Comparison of ENCODE assay signal across 10 mouse cellular contexts in genomic region chr5:118297338-118297746, GRCm38 (mm10). TPM values are rescaled to one million over a fixed set of nuclear protein-coding genes. Genes with fewer than 3 reads are reported as not detected.
DNase-seq lines count a peak whose midpoint lies in the region; ATAC-seq and TF ChIP-seq lines count a peak whose summit lies in the region.
"Had no signal": no experiment of that assay in that cellular context is flagged by ENCODE, and none has a peak within 500 bp of the region (broad histone marks: within the 10 kb centered on the region; RNA-seq: fewer than 3 reads in every experiment).

No protein-coding gene starts in this region.

- no peaks in the 10 kb centered on the region for H3K27me3 ChIP-seq in forebrain, embryonic 13.5 days
- no peaks in the 10 kb centered on the region for H3K27me3 ChIP-seq in forebrain, postnatal 0 days (ENCODE audit: insufficient read depth, low read length)
- no peaks in the 10 kb centered on the region for H3K27me3 ChIP-seq in limb, embryonic 13.5 days
- H3K27me3 ChIP-seq: lung, embryonic 15.5 days had no signal

- H3K4me2 ChIP-seq in forebrain, embryonic 13.5 days = no peak overlapping the region
- no peak overlapping the region for H3K4me2 ChIP-seq in forebrain, postnatal 0 days (ENCODE audit: low read depth)
- H3K4me2 ChIP-seq in limb, embryonic 13.5 days (replicated peaks) = no peak overlapping the region
- H3K4me2 ChIP-seq: lung, embryonic 15.5 days had no signal

- no peaks in the 10 kb centered on the region for H3K36me3 ChIP-seq in forebrain, embryonic 13.5 days (ENCODE audit: poor library complexity, severe bottlenecking)
- H3K36me3 ChIP-seq in forebrain, postnatal 0 days (ENCODE audit: insufficient read depth) = no peaks in the 10 kb centered on the region
- H3K36me3 ChIP-seq in limb, embryonic 13.5 days = no peaks in the 10 kb centered on the region
- H3K36me3 ChIP-seq: lung, embryonic 15.5 days had no signal

- H3K4me3 ChIP-seq in forebrain, embryonic 13.5 days = no peak overlapping the region
- no peak overlapping the region for H3K4me3 ChIP-seq in forebrain, postnatal 0 days (ENCODE audit: low read depth, low read length)
- H3K4me3 ChIP-seq in limb, embryonic 13.5 days = no peak overlapping the region
- H3K4me3 ChIP-seq in lung, adult 2 months (replicated peaks; ENCODE audit: extremely low read depth, low read depth, low read length) = no peak overlapping the region
- H3K4me3 ChIP-seq: lung, embryonic 15.5 days had no signal

- H3K9me3 ChIP-seq in forebrain, embryonic 13.5 days (replicated peaks) = no peaks in the 10 kb centered on the region
- H3K9me3 ChIP-seq in forebrain, postnatal 0 days (ENCODE audit: low read length) = no peaks in the 10 kb centered on the region
- H3K9me3 ChIP-seq in limb, embryonic 13.5 days = no peaks in the 10 kb centered on the region
- H3K9me3 ChIP-seq: lung, embryonic 15.5 days had no signal

- 0 out of 2 replicates have a peak overlapping the region, but pooled peaks have one; percentile 22 for H3K9ac ChIP-seq in forebrain, embryonic 13.5 days
- no peak overlapping the region for H3K9ac ChIP-seq in forebrain, postnatal 0 days
- H3K9ac ChIP-seq in limb, embryonic 13.5 days = no peak overlapping the region
- H3K9ac ChIP-seq: lung, embryonic 15.5 days had no signal

- no peak for DNase-seq in forebrain, postnatal 0 days
- peak; percentile 28 for DNase-seq in ovary, postnatal 36 days (ENCODE audit: low spot score)
- DNase-seq in ovary, postnatal 10 days (ENCODE audit: low spot score) = no peak
- peak; percentile 52 for DNase-seq in testis, postnatal 14 days (ENCODE audit: low spot score)
- no peak for DNase-seq in lung, adult 2 months
- DNase-seq in layer of hippocampus, postnatal 36 days = no peak
- DNase-seq: cerebellum, adult 9-11 months had no signal

- no peak for TF ChIP-seq POLR2A in lung, adult 2 months (IDR thresholded peaks at IDR 0.05; ENCODE audit: borderline replicate concordance, extremely low read depth, low read depth, low read length)

- no peak for TF ChIP-seq CTCF in forebrain, postnatal 0 days (IDR thresholded peaks at IDR 0.05; ENCODE audit: low read depth)
- no peak for TF ChIP-seq CTCF in lung, adult 2 months (IDR thresholded peaks at IDR 0.05; ENCODE audit: insufficient read depth, low read length)

- peaks cover 50% of the 10 kb centered on the region for H3K4me1 ChIP-seq in forebrain, embryonic 13.5 days
- 0 out of 2 replicates have a peak, but pooled peaks cover 9% of the 10 kb centered on the region for H3K4me1 ChIP-seq in forebrain, postnatal 0 days (ENCODE audit: insufficient read depth)
- peaks cover 66% of the 10 kb centered on the region for H3K4me1 ChIP-seq in limb, embryonic 13.5 days
- peaks cover 9% of the 10 kb centered on the region; the same call in 1 of the 2 replicates for H3K4me1 ChIP-seq in lung, adult 2 months (ENCODE audit: control insufficient read depth, insufficient read depth, low read length)

- WGBS in forebrain, embryonic 13.5 days = 27% methylated on average over 12 of the region's 12 CpGs
- WGBS in forebrain, postnatal 0 days = 28% methylated on average over 12 of the region's 12 CpGs
- WGBS in limb, embryonic 13.5 days = 22% methylated on average over 12 of the region's 12 CpGs
- WGBS in lung, adult 2 months = 68% methylated on average over 12 of the region's 12 CpGs

- no peak for ATAC-seq in forebrain, embryonic 13.5 days
- ATAC-seq in forebrain, postnatal 0 days = no peak; the same call in 1 of the 2 replicates
- ATAC-seq in limb, embryonic 13.5 days (ENCODE audit: low FRiP score, low read depth) = no peak

- peak overlapping the region; percentile 2; the same call in 1 of the 2 replicates for H3K27ac ChIP-seq in forebrain, embryonic 13.5 days
- H3K27ac ChIP-seq in forebrain, postnatal 0 days (ENCODE audit: low read depth, low read length) = no peak overlapping the region
- peak overlapping the region; percentile 67 for H3K27ac ChIP-seq in limb, embryonic 13.5 days
- H3K27ac ChIP-seq: lung, embryonic 15.5 days had no signal

RNA-seq across cellular contexts. Expression of gene 2410131K14Rik, which starts 52.3 kb away (rescaled TPM):
- 14.0 and 15.5 TPM in 2 replicates for polyA plus RNA-seq in forebrain, embryonic 13.5 days (2015; fragmentation: Nextera tagmentation; extraction: Ambion mirVana)
- total RNA-seq in forebrain, postnatal 0 days (2014; rRNA removed) = 22.4 and 31.2 TPM in 2 replicates
- 15.5 and 19.1 TPM in 2 replicates for polyA plus RNA-seq in forebrain, postnatal 0 days (2015; fragmentation: Nextera tagmentation; extraction: Ambion mirVana)
- 12.9 TPM in 2 replicates for polyA plus RNA-seq in limb, embryonic 13.5 days (2015; fragmentation: Nextera tagmentation; extraction: Ambion mirVana)
- 5.4 and 7.4 TPM in 2 replicates for polyA plus RNA-seq in lung, adult 2 months (2012; rRNA removed)
- total RNA-seq in layer of hippocampus, postnatal 36 days (2021) = 10 to 100 TPM; 16.5 to 16.7 TPM

RNA-seq across cellular contexts. Expression of gene Rnft2, which starts 52.4 kb away (rescaled TPM):
- polyA plus RNA-seq in forebrain, embryonic 13.5 days (2015; fragmentation: Nextera tagmentation; extraction: Ambion mirVana) = 7.0 and 9.0 TPM in 2 replicates
- 61.6 and 87.8 TPM in 2 replicates for total RNA-seq in forebrain, postnatal 0 days (2014; rRNA removed)
- polyA plus RNA-seq in forebrain, postnatal 0 days (2015; fragmentation: Nextera tagmentation; extraction: Ambion mirVana) = 10.1 and 12.4 TPM in 2 replicates
- polyA plus RNA-seq in limb, embryonic 13.5 days (2015; fragmentation: Nextera tagmentation; extraction: Ambion mirVana) = 4.6 and 5.3 TPM in 2 replicates
- polyA plus RNA-seq in lung, adult 2 months (2012; rRNA removed) = 2.5 and 3.3 TPM in 2 replicates
- total RNA-seq in layer of hippocampus, postnatal 36 days (2021) = 10 to 100 TPM; 71.5 to 72.2 TPM

Comparison
In these comparisons a context has a peak if more than half of its experiments do, and no peak if none do; other contexts are left out.
1. DNase-seq: peak in ovary, postnatal 36 days (single experiment) and testis, postnatal 14 days (single experiment); none in forebrain, postnatal 0 days (single experiment), ovary, postnatal 10 days (single experiment), lung, adult 2 months (single experiment) and layer of hippocampus, postnatal 36 days (0 of 2).